Mouse (Mus musculus): ENCODE measurements at regions not wholly inside any gene's neighbourhood (a gene's known extent, or its start where the extent isn't known, plus 50 kb on each side); places are given as distances from the start of the nearest gene placed in this dataset.

DNA sequence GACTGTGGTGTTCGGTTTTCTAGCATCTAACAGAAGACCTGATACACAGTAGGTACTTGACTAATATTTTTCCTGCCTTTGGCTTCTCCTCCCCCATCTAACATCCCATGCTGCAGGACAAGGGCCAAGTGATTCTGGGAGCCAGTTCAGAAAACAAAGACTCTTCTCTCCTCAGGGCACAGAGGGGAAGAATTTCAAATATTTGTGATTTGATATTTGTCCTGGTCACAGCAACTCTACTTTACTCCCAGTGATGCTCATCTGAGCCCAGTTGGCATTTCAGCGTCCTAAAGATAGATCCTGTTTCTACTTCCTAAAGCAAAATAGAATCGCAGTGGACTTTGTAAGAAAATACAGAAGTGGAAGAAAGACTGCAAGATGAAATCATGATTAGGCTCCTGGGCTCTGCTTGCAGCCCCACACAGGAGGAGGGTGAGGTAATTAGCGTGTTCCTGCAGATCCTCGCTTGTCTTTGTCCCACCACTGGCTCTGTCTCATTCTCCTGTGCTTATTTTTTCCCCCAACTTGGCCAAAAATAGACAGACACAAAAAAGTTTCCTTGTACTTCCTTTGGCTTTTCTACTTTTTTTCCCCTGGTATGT is 84.6 kb upstream of the Mkln1 start:
- DNase-seq (ENCODE audit: low spot score) (no peak), ATAC-seq (ENCODE audit: low FRiP score, low read depth) (no peak)
- no peaks in the 10 kb centered on the region for H3K36me3 ChIP-seq (ENCODE audit: control insufficient read depth, insufficient read depth, low read length)
- no peak overlapping the region for H3K27ac ChIP-seq (replicated peaks; ENCODE audit: low read depth, low read length)
- no peak overlapping the region for H3K4me3 ChIP-seq (replicated peaks; ENCODE audit: low read length)
- WGBS: 72% methylated on average over 5 of the region's 5 CpGs
- no peak for TF ChIP-seq POLR2A (IDR thresholded peaks at IDR 0.05; ENCODE audit: borderline replicate concordance, extremely low read depth, insufficient read depth, insufficient read length)
- no peaks in the 10 kb centered on the region for H3K9me3 ChIP-seq (ENCODE audit: control insufficient read depth, low read length)
- no peak overlapping the region for H3K4me2 ChIP-seq (replicated peaks; ENCODE audit: low read depth, low read length, severe bottlenecking)
- peaks cover 10% of the 10 kb centered on the region; the same call in 1 of the 2 replicates for H3K4me1 ChIP-seq (ENCODE audit: control insufficient read depth, insufficient read depth, low read length)
- no peak overlapping the region for H3K9ac ChIP-seq (ENCODE audit: low read depth, low read length, severe bottlenecking)
- H3K27me3 ChIP-seq (ENCODE audit: control insufficient read depth, insufficient read depth, low read length): no peaks in the 10 kb centered on the region

GRCm38 (mm10) chr6:31317741-31318225 is 80.8 kb upstream of the Mkln1 start:
- peaks cover 10% of the 10 kb centered on the region; the same call in 1 of the 2 replicates for H3K4me1 ChIP-seq (ENCODE audit: control insufficient read depth, insufficient read depth, low read length)
- DNase-seq (ENCODE audit: low spot score): no peak
- no peak for ATAC-seq (ENCODE audit: low FRiP score, low read depth)
- no peaks in the 10 kb centered on the region for H3K9me3 ChIP-seq (ENCODE audit: control insufficient read depth, low read length)
- H3K27ac ChIP-seq (replicated peaks; ENCODE audit: low read depth, low read length): no peak overlapping the region
- no peak for TF ChIP-seq POLR2A (IDR thresholded peaks at IDR 0.05; ENCODE audit: borderline replicate concordance, extremely low read depth, insufficient read depth, insufficient read length)
- no peak overlapping the region for H3K4me3 ChIP-seq (replicated peaks; ENCODE audit: low read length)
- H3K9ac ChIP-seq (ENCODE audit: low read depth, low read length, severe bottlenecking): no peak overlapping the region
- 4% methylated on average over 12 of the region's 12 CpGs for WGBS
- H3K36me3 ChIP-seq (ENCODE audit: control insufficient read depth, insufficient read depth, low read length): no peaks in the 10 kb centered on the region
- no peaks in the 10 kb centered on the region for H3K27me3 ChIP-seq (ENCODE audit: control insufficient read depth, insufficient read depth, low read length)
- H3K4me2 ChIP-seq (replicated peaks; ENCODE audit: low read depth, low read length, severe bottlenecking): peak overlapping the region; percentile 28

DNA sequence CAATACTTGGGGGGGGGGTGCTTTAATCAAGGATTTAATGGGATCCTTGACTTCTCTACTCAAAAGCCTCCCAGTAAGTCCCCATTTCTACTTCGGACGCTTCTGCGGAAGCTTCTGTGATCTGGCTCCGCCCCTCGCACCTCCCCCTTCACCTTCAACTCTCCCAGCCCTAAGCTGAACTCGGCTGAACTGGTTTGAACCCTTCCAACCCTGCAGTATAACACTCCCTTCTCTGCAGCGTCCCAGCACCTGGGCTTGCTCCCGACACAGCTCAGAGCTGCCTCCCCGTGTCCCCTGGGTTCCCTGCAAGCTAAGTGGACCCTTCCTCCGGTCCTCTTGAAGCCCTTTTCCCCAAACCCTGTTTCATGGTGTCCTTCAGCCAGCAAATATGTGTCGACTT is 80.0 kb upstream of the Mkln1 start:
- H3K4me2 ChIP-seq (replicated peaks; ENCODE audit: low read depth, low read length, severe bottlenecking): peak overlapping the region; percentile 28; the same call in 1 of the 2 replicates
- no peak for TF ChIP-seq POLR2A (IDR thresholded peaks at IDR 0.05; ENCODE audit: borderline replicate concordance, extremely low read depth, insufficient read depth, insufficient read length)
- H3K4me1 ChIP-seq (ENCODE audit: control insufficient read depth, insufficient read depth, low read length): peaks cover 10% of the 10 kb centered on the region; the same call in 1 of the 2 replicates
- no peaks in the 10 kb centered on the region for H3K9me3 ChIP-seq (ENCODE audit: control insufficient read depth, low read length)
- H3K9ac ChIP-seq (ENCODE audit: low read depth, low read length, severe bottlenecking): no peak overlapping the region
- 4% methylated on average over 11 of the region's 11 CpGs for WGBS
- H3K27me3 ChIP-seq (ENCODE audit: control insufficient read depth, insufficient read depth, low read length): no peaks in the 10 kb centered on the region
- H3K36me3 ChIP-seq (ENCODE audit: control insufficient read depth, insufficient read depth, low read length): no peaks in the 10 kb centered on the region
- no peak for DNase-seq (ENCODE audit: low spot score)
- H3K27ac ChIP-seq (replicated peaks; ENCODE audit: low read depth, low read length): no peak overlapping the region
- ATAC-seq (ENCODE audit: low FRiP score, low read depth): no peak
- H3K4me3 ChIP-seq (replicated peaks; ENCODE audit: low read length): no peak overlapping the region

DNA sequence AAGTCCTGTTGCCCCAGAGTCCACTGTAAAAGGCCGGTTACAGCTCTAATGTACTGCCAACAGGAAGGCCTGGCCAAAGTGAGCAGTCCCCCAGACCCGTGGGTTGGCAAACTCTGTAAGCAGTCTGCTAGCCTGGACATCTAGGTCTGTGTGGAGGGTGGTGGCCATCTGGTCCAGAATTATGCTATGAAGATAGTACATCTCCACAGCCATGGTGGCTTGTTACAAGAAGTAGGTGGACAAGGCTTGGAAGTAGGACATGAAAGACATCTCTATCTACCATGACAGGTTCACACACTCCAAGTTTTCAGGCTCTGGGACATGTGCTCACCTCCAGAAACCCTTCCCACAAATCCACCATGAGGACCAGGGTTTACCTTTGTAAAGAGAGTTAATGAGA is 79.1 kb upstream of the Mkln1 start:
- no peak overlapping the region for H3K4me3 ChIP-seq (replicated peaks; ENCODE audit: low read length)
- peaks cover 10% of the 10 kb centered on the region; the same call in 1 of the 2 replicates for H3K4me1 ChIP-seq (ENCODE audit: control insufficient read depth, insufficient read depth, low read length)
- no peak overlapping the region for H3K27ac ChIP-seq (replicated peaks; ENCODE audit: low read depth, low read length)
- WGBS: 55% methylated on average over 2 of the region's 2 CpGs
- TF ChIP-seq POLR2A (IDR thresholded peaks at IDR 0.05; ENCODE audit: borderline replicate concordance, extremely low read depth, insufficient read depth, insufficient read length): no peak
- DNase-seq (ENCODE audit: low spot score): no peak
- no peak for ATAC-seq (ENCODE audit: low FRiP score, low read depth)
- no peaks in the 10 kb centered on the region for H3K9me3 ChIP-seq (ENCODE audit: control insufficient read depth, low read length)
- H3K4me2 ChIP-seq (replicated peaks; ENCODE audit: low read depth, low read length, severe bottlenecking): no peak overlapping the region
- no peak overlapping the region for H3K9ac ChIP-seq (ENCODE audit: low read depth, low read length, severe bottlenecking)
- H3K27me3 ChIP-seq (ENCODE audit: control insufficient read depth, insufficient read depth, low read length): no peaks in the 10 kb centered on the region
- H3K36me3 ChIP-seq (ENCODE audit: control insufficient read depth, insufficient read depth, low read length): no peaks in the 10 kb centered on the region

DNA sequence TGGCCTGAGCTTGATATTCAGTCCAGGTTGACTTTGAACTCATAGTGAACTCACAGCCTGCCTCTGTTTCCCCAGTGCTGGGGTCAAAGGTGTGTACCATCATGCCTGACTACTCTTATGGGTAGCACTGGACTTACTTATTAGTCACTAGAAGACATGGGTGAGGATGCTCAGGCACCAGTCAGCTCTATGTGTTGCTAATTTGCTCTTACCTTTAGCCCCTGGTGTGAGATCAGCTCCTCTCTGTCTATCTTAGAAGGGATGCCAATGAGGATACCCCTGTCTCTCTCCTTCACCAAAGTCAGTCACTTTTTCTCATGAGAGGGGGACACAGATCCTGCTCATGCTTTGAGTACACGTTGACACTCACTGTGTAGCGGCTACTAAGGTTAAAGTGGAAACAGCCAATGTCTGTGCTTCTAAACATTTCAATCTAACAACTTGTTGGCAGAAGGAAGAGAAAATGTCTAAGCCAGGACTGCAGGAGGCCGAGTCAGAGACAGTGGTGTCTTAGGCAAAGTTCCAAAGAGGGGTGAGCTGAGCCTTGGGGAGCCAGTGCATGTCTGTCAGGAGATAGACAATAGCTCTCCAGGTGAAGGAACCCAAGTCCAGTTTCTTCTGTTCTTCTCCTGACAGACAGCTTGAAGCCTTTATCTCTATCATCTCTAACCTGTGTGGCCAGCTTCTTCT is 78.2 kb upstream of the Mkln1 start:
- no peak for TF ChIP-seq POLR2A (IDR thresholded peaks at IDR 0.05; ENCODE audit: borderline replicate concordance, extremely low read depth, insufficient read depth, insufficient read length)
- 86% methylated on average over 3 of the region's 3 CpGs for WGBS
- H3K27ac ChIP-seq (replicated peaks; ENCODE audit: low read depth, low read length): no peak overlapping the region
- no peak for DNase-seq (ENCODE audit: low spot score)
- no peaks in the 10 kb centered on the region for H3K36me3 ChIP-seq (ENCODE audit: control insufficient read depth, insufficient read depth, low read length)
- H3K27me3 ChIP-seq (ENCODE audit: control insufficient read depth, insufficient read depth, low read length): no peaks in the 10 kb centered on the region
- ATAC-seq (ENCODE audit: low FRiP score, low read depth): no peak
- H3K9ac ChIP-seq (ENCODE audit: low read depth, low read length, severe bottlenecking): no peak overlapping the region
- no peaks in the 10 kb centered on the region for H3K9me3 ChIP-seq (ENCODE audit: control insufficient read depth, low read length)
- no peak overlapping the region for H3K4me3 ChIP-seq (replicated peaks; ENCODE audit: low read length)
- H3K4me2 ChIP-seq (replicated peaks; ENCODE audit: low read depth, low read length, severe bottlenecking): no peak overlapping the region
- H3K4me1 ChIP-seq (ENCODE audit: control insufficient read depth, insufficient read depth, low read length): peaks cover 10% of the 10 kb centered on the region; the same call in 1 of the 2 replicates

All from limb, embryonic 14.5 days (tissue).